Mouse (Mus musculus) heart, adult 8-10 months (tissue): ENCODE measurements around the gene Stfa2l1. TPM values are rescaled to one million over a fixed set of nuclear protein-coding genes. Genes with fewer than 3 reads are reported as not detected.
"Not testable (repeated sequence)": the region's sequence is repeated elsewhere in the genome, so short reads cannot be mapped to it uniquely, and the experiment has no call there.

ENCODE experiments used
- DNase-seq: peaks from one replicate; pipeline ENCODE4 v3.0.0; 2022; ENCODE audit warnings: low spot score
- total RNA-seq, 4 experiments: library from RNA; stranded (reverse); gene quantifications; 2 replicates each; pipeline ENCODE4 v1.2.4; 2022

Gene Stfa2l1
- not detected for total RNA-seq

DNA sequence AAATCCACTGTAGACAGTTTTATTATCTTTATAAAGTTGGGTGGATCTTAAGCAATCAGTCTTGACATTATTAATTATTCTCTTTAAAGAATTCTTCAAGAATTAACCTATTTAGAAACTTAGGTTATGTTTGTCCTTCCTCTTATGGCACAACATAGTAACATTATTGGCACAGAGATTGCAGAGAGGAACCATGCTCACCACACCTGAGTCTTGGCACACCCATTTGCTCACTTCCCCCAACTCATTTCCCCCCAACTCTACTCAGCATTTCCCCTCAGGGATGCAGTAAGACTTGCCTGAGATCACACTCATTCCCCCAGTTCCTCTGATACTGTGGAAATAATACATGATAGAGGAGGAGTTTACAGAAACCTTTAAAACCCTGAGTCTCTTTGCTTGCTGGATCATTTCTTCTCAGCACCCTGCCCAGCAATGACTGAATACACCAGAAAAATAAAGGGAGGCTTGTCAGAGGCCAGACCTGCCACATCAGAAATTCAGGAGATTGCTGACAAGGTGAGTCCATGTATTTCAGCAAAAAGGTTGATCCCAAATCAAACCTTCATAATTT, at the start of gene Stfa2l1:
Gene Stfa2l1 (plus strand): TSS at position 410 of the 574 bp plus-strand sequence.
- no peak for DNase-seq

GRCm38 (mm10) chr16:36111486-36111885, 45.1 kb upstream of the Stfa2l1 start:
- not testable (repeated sequence) for DNase-seq

DNA sequence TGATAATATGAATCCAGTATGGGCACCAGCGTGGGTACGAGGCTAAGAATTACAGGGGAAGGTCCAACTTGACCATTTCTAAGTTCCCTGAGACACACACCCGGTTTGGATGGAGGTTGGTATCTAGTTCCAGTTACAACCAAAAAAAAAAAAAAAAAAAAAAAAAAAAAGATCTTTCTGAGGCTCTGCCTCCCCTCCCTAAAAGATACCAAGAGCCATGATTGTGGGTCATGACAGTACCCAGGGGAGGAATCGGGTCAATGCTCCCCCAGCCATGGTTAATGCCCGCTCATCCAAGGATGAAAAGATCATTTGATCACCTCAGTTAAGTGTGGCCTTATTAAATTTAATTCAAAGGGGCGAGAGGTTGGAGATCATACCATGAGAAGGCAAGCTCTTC, 40.9 kb upstream of the Stfa2l1 start:
- not testable (repeated sequence) for DNase-seq

GRCm38 (mm10) chr16:36128092-36128491, 28.5 kb upstream of the Stfa2l1 start:
- no peak for DNase-seq

GRCm38 (mm10) chr16:36131141-36131540, 25.5 kb upstream of the Stfa2l1 start, which contains the start of gene Csta1:
Csta1 (minus strand) TSS chr16:36131241.
- DNase-seq: no peak

- DNase-seq: no peak
These were observed 18.4 kb upstream of the Stfa2l1 start for GRCm38 (mm10) chr16:36138201-36138600.

- not testable (repeated sequence) for DNase-seq
These were observed 11.2 kb downstream of the Stfa2l1 start for GRCm38 (mm10) chr16:36167841-36168240.

GRCm38 (mm10) chr16:36176108-36176507, 19.5 kb downstream of the Stfa2l1 start:
- no peak for DNase-seq

- DNase-seq: no peak
These were observed 23.3 kb downstream of the Stfa2l1 start for GRCm38 (mm10) chr16:36179910-36180309.

GRCm38 (mm10) chr16:36183912-36184311, 27.3 kb downstream of the Stfa2l1 start, which contains the start of gene Gm5483:
Gm5483 (plus strand) TSS chr16:36184212.
- not testable (repeated sequence) for DNase-seq

GRCm38 (mm10) chr16:36199226-36199625, 42.6 kb downstream of the Stfa2l1 start:
- no peak for DNase-seq

- no peak for DNase-seq
These were observed 47.2 kb downstream of the Stfa2l1 start for GRCm38 (mm10) chr16:36203846-36204245.

- DNase-seq: not testable (repeated sequence)
These were observed 49.1 kb downstream of the Stfa2l1 start for GRCm38 (mm10) chr16:36205684-36206083.

- DNase-seq: no peak
These were observed 53.4 kb downstream of the Stfa2l1 start, which contains the start of gene Gm5416 for GRCm38 (mm10) chr16:36209967-36210453. Gm5416 (plus strand) TSS chr16:36210403.

Other genes with a start within 250 kb of the Stfa2l1 start
- 10 to 100 TPM in 2 of 4 experiments, 1 to 10 TPM in 2; 7.5 to 11.6 (median 9.8) TPM for gene Parp9, start 218.3 kb upstream of the Stfa2l1 start, total RNA-seq
- 10 to 100 TPM in 2 of 4 experiments, 1 to 10 TPM in 2; 8.1 to 11.3 (median 10.3) TPM for gene Dtx3l, start 217.7 kb upstream of the Stfa2l1 start, total RNA-seq
- gene Kpna1, start 178.1 kb upstream of the Stfa2l1 start, total RNA-seq: 100 to 1,000 TPM; 115 to 133 (median 122) TPM
- 1 to 10 TPM; 2.9 to 4.2 (median 3.7) TPM for gene Wdr5b, start 115.6 kb upstream of the Stfa2l1 start, total RNA-seq
- gene Fam162a, start 85.2 kb upstream of the Stfa2l1 start, total RNA-seq: 100 to 1,000 TPM; 233 to 250 (median 245) TPM
- 10 to 100 TPM; 28.4 to 36.5 (median 31.4) TPM for gene Ccdc58, start 85.1 kb upstream of the Stfa2l1 start, total RNA-seq
- gene Csta1, start 25.6 kb upstream of the Stfa2l1 start, total RNA-seq: not detected
- gene Gm5483, start 27.4 kb downstream of the Stfa2l1 start, total RNA-seq: not detected
- not detected for gene Gm5416, start 53.6 kb downstream of the Stfa2l1 start, total RNA-seq
- not detected for gene 2010005H15Rik, start 64.7 kb downstream of the Stfa2l1 start, total RNA-seq
- not detected for gene Stfa1, start 120.1 kb downstream of the Stfa2l1 start, total RNA-seq
- not detected for gene BC117090, start 177.5 kb downstream of the Stfa2l1 start, total RNA-seq
- gene BC100530, start 210.9 kb downstream of the Stfa2l1 start, total RNA-seq: not detected